Mouse (Mus musculus): ENCODE results near the gene Mex3a. TPM values are rescaled to one million over a fixed set of nuclear protein-coding genes. Genes with fewer than 3 reads are reported as not detected.

The Mex3a gene
- total RNA-seq, 2 experiments from 2014 or later = 0.39 to 0.61 TPM

DNA sequence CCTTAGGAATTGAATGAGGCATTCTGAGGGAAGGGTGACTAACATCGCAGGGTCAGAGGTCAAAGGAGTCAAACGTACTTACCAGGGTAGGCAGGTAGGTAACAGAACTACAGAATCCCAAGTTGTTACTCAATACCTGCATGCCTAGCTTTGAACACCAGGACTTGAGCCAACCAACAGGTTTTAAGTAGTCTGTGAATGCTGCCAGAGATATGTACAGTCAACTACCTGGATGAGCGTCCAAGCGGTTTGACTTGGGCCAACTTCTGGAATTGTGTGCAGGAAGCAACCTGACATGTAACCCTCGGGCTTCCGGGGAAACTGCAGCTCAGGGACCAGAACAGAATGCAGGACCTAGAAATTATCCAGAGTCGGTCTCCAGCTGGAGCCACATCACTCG is 9.2 kb upstream of the Mex3a start:
- DNase-seq (ENCODE audit: low spot score) = no peak
- intact Hi-C loops (cut with DNase I) = loop anchor here (2.0 kb wide), 1 partner anchor 116 kb away; no protein-coding TSS in a partner anchor

DNA sequence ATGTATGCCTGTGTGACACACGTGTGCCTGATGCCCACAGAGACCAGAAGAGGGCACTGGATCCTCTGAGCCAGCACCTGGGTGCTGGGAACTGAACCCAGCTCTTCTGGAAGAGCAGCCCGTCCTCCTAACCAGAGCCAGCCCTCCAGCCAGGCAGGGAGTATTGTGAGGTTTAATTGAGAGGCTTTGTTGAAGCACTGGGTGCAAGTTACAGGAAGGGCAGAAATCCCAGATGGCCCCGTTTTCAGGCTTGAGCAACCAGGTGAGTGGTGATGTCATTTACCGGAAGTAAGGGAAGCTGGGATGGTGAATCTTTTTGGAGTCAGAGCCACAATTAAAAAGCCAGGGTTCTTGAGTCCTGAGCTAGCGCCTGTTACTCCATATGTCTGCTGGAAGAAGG is 7.2 kb upstream of the Mex3a start:
- intact Hi-C loops (cut with DNase I) = no loop called here
- DNase-seq (ENCODE audit: low spot score) = no peak

DNA sequence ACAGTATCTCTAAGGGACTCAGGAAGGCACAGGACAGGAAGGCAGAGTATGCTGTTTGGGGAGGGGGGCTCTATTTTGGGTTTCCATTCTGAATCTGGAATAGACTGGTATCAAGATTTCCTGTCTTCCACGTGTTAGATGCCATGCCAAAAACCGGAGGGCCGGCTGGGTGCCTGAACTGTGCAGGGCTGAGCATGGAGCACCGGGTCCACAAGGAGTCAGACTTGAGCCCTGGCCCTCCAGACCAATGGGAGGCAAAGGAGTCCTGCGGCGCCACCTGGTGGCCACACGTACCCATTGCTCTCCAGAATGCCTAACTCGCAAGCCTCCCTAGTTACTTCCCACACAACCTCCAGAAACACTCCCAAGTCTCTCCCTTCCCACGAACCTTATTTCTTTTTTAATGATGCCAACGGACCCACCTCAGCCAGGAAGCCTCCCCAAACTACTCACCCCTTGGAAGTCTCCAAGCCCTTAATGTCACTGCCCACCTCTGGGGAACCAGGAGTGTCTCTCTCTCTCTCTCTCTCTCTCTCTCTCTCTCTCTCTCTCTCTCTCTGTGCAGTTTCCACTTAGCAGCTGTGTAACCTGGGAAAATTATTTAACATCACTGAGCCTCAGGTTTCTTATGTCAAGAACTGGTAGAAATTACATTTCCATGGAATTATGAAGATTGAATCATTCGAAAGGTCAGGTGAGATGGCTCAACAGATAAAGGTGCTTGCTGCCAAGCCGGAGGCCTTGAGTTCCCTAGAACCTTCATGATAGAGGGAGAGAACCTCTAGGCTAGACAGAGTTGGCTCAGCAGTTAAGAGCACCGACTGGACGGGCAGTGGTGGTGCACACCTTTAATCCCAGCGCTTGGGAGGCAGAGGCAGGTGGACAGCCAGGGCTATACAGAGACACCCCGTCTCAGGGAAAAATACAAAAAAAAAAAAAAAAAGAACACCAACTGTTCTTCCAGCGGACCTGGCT is 5.8 kb upstream of the Mex3a start:
- peak; percentile 78 for DNase-seq (ENCODE audit: low spot score)
- intact Hi-C loops (cut with DNase I) = no loop called here

DNA sequence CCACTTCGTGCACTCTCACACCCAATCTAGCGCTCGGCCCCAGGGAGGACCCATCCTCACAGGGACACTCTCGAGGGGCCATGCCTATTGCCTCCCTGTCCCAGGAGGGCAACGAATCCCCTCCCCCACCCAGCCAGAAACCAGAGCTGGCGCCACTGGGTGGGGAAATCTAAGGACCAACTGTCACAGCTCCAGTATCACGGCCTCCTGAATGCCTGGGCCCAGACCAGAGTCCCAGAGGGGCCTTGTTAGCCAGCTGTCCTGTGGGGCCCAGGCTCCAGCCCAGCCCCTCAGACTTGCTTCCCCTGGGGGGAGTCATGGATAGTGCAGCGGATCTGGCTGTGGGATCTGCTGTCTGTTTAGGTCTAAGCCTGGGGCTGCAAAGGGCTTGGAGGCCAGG is 4.6 kb upstream of the Mex3a start:
- intact Hi-C loops (cut with DNase I) = no loop called here
- DNase-seq (ENCODE audit: low spot score) = no peak

DNA sequence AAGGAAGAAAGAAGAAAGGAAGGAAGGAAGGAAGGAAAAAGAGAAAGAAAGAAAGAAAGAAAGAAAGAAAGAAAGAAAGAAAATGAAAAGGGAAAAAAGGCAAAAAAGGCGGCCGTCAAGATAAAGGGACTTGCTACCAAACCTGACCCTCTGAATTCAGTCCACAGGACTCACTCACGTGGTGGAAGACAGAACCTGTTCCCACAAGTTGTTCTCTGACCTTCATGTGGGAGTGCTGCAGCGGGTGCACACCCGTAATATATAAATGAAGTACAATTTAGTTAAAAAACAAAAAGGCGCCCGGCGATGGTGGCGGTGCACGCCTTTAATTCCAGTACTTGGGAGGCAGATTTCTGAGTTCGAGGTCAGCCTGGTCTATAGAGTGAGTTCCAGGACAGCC is 3.5 kb upstream of the Mex3a start:
- intact Hi-C loops (cut with DNase I) = no loop called here

DNA sequence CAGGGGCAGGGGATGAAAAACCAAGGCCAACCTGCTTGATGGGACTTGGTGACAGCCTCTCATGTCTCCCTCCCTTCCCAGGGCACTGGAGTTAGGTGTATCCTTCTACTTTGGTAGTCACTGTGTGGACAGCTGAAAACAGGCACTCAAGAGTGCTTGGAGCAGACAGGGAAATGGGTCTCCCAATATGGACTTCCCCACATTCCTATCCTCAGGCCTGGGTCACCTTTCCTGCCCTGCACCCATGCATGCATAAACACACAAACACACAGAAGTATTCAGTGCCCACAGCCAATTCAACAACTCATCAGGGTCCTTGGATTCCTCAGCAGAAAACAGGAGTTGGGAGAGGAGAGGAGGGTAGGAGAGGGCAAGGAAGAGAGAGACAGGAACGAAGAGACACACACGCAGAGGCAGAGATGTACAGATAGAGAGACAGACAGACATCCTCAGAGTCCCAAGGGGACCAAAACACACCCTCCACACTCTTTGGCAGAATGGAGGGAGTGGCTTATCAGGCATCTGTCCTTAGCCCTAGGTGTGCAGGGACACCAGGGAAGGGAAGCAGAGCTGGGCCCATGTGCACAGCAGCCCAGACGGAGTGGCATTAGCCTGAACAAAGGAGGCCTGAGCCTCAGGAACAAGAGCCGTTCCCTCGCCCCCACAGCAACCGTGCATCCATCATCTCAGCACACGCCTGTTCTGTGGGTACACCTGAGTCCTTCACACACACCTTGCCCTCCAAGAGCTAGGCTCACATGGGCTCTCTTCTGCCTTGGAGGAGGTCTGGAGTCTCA is 2.8 kb upstream of the Mex3a start:
- intact Hi-C loops (cut with DNase I) = no loop called here
- DNase-seq (ENCODE audit: low spot score) = no peak

More for the DNA sequence above, 3.5 kb upstream of the Mex3a start:
- no peak for DNase-seq (ENCODE audit: low spot score)

DNA sequence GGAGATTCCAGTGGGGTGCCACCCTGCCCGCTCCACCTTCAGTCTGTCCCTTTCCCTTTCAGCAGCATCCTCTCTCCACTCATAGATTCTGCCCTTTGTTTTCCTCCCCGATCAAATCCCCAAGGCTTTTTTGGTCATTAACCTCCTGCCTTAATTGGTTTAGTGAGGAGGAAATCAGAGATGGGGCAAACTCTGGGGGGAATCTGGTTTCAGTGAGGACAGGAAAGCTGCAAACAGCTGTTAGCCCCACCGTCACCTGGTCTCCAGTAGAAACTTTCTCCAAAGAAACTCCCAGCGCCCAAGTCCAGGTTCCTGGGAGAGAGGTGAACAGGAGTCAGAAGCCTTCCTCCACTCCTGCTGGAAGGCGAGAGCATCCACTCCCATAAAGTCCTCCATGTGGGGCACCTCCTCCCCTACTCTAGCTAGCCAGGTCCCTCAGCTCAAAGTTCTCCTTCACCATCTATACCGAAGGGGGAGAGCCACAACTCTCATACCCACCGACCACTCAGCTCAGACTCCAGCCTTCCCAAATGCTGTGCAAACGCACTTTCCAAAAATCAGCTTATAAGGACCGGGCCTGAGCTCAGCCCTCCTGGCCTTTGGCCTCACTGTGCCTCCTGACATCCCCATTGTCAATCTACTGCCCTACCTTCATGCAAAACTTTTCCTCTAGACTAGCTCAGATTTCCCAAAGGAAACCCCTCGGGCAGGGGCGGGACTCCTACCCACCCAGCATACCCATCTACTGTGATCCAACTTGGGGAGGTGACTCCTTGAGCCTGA is 1.9 kb upstream of the Mex3a start:
- DNase-seq (ENCODE audit: low spot score) = no peak
- intact Hi-C loops (cut with DNase I) = no loop called here

DNA sequence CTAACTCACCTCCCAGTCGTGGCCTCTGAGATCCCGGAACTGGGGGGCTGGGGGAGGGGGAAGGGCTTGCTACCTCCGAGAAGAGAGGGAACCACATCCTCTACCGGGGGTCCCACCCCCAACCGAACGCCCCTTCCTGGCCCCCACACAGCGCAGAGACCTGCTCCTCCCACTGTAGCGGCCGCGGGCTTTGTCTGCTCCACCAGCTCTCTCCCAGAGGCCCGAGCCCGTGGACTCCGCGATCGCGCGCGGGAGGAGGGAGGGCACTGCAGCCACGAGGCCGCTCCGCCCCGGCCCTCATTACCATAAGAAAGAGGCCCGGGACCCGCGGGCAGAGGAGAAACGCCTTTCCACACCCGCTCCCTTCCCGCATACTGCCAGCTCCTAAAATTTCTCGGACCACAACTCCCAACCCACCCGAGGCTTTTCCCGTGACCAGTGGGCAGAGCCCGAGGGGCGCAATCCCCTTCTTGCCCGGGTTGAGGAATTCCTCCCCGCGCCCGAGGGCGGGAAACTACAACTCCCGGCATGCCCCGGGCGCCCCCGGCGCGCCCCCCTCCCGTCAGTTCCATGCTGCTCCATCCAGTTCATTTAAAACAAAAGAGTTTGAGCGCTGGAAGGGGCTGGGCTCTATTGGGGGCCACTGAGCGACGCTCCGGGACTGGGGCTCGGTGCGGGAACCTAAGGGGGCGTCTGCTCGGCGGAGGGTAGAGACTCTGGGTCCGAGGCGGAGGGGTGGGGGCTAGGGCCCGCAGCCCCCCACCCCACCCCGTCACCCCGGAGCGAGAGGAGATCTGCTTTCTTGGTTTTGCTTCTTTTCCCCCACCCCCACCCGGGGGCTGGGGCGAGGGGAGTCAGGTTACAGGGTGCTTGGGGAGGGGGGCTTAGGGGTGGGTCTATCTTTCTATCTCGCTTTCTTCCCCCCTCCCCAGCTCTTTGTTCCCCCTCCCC is 572 bp upstream of the Mex3a start:
- intact Hi-C loops (cut with DNase I) = loop anchor here (2.0 kb wide), 1 partner anchor 21 kb away; the partner anchor contains the start of genes Lamtor2 and Ubqln4
- DNase-seq (ENCODE audit: low spot score) = peak; percentile 78

DNA sequence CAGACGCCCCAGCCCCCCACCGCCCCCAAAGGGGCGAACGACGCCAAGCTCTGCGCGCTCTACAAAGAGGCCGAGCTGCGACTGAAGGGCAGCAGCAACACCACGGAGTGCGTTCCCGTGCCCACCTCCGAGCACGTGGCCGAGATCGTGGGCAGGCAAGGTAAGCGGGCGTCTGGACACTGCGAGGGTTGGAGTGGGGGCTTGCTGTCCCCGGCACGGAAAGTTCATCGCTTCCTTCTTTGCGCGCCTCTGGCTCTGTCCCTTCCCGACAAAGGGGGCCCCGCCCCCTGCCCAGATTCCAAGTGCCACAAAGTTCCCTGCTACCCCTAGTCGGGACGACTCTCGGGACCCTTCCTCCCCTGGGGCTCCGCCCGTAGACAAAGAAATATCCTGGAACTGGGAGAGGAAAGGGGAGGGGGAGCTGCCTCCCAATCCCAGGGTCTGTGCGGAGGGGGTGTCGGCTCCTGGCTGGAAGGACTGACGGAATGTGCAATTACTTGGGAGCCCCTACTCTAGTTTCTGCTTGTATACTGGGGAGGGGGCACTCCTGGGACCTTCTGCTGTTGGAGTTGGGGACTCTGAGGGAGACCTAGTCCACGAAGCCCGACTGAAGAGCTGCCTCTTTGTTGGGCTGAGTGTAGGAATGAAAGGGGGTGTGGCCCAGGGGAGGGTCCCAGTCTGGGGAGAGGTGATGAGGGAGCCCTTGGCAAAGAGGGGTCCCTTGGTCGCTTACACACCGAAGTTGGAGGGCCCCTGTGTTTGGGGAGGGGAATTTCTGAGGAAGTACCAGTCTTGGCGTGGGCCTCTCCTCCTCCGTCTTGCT is 705 bp downstream of the Mex3a start:
- intact Hi-C loops (cut with DNase I) = loop anchor here (2.0 kb wide), 1 partner anchor 20 kb away; the partner anchor contains the start of genes Lamtor2 and Ubqln4
- DNase-seq (ENCODE audit: low spot score) = no peak

DNA sequence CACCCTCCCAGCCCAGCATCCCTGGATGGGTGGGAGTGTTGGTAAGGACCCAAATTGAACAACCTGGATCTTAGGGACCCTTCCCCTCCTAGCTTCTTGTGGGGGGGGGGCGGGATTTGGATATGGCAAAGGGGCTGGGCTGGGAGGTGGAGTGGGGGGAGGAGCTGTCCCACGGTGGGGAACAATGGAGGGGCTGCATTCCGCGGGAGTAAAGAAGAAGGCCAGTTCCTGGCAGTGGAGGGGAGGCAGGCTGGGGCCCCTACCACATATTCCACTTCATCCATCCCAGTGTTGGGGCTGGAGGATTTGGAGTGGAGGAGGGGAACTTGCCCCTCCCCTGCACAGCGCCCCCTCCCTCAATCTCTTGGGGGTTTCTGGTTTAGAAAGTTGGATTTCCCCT is 1.5 kb downstream of the Mex3a start:
- no peak for DNase-seq (ENCODE audit: low spot score)
- intact Hi-C loops (cut with DNase I) = loop anchor here (2.0 kb wide), 1 partner anchor 19 kb away; the partner anchor contains the start of genes Lamtor2 and Ubqln4

DNA sequence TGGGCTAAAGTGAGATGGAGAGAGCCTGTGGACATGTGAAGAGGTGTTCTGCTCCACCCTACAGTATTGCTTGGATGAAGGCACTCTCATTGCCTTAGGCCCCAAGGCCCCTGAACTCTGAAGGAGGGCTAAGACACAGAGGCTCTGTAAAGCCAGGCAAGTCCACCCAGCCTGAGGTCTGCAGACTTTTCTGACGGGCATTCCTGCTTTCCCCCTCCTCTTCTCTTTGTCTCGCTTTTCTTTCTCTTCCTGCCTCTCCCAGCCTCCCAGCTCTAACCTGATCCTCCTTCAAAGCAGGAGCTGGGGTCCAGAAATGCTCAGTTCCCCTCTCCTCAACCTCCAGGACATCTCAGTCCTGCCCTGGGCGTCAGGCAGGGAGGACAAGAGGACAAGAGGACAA is 2.8 kb downstream of the Mex3a start:
- intact Hi-C loops (cut with DNase I) = no loop called here
- no peak for DNase-seq (ENCODE audit: low spot score)

DNA sequence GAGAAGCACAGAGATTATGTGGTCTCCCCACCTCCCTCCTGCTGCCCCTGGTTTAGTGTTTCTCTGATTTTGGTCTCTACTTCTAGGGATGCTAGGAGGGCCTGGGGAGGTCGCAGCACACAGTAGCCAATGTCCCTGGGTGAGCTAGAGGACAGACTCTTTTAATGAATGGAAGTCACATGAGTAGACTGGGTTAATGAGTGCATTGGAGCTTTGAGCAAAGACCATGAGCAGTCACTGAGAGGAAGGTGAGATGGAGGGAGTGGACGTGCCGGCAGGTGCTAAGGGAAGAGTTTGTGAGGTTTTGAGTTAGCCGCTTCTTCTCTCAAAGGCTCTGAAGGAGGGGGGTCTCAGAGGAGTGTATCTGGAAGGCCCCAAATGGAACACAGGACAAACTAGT is 3.3 kb downstream of the Mex3a start:
- no peak for DNase-seq (ENCODE audit: low spot score)
- intact Hi-C loops (cut with DNase I) = no loop called here

DNA sequence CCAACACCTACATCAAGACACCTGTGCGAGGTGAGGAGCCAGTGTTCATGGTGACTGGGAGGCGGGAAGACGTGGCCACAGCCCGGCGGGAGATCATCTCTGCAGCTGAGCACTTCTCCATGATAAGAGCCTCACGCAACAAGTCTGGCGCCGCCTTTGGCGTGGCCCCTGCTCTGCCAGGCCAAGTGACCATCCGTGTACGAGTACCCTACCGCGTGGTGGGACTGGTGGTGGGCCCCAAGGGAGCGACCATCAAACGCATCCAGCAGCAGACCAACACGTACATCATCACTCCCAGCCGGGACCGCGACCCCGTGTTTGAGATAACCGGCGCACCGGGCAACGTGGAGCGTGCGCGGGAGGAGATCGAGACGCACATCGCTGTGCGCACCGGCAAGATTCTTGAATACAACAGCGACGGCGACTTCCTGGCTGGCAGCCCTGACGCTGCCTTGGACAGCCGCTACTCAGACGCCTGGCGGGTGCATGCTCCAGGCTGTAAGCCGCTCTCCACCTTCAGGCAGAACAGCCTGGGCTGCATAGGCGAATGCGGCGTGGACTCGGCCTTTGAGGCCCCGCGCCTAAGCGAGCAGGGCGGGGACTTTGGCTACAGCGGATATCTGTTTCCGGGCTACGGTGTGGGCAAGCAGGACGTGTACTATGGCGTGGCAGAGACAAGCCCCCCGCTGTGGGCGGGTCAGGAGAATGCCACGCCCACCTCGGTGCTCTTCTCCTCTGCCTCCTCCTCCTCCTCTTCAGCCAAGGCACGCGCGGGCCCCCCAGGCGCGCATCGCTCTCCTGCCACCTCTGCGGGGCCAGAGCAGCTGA is 4.1 kb downstream of the Mex3a start:
- peak; percentile 82 for DNase-seq (ENCODE audit: low spot score)
- intact Hi-C loops (cut with DNase I) = no loop called here

DNA sequence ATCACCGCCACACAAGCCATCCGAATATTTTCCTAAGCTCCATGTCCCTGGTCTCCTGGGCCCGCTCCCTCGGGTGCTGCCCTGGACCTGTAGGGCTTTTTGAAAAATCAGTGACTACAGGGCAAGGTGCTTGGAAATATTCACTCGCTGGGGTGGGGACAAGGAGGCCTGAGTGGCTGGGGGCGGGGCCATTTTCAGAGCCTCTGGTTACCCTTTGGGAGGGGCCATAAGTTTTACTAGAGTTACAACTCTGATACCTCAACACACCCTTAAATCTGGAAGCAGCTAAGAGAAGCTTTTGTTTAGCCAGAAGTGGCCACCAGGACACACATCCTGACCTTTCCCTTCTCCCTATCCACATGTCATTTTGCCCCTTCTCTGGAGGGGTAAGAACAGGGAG is 5.0 kb downstream of the Mex3a start:
- intact Hi-C loops (cut with DNase I) = no loop called here
- no peak for DNase-seq (ENCODE audit: low spot score)

DNA sequence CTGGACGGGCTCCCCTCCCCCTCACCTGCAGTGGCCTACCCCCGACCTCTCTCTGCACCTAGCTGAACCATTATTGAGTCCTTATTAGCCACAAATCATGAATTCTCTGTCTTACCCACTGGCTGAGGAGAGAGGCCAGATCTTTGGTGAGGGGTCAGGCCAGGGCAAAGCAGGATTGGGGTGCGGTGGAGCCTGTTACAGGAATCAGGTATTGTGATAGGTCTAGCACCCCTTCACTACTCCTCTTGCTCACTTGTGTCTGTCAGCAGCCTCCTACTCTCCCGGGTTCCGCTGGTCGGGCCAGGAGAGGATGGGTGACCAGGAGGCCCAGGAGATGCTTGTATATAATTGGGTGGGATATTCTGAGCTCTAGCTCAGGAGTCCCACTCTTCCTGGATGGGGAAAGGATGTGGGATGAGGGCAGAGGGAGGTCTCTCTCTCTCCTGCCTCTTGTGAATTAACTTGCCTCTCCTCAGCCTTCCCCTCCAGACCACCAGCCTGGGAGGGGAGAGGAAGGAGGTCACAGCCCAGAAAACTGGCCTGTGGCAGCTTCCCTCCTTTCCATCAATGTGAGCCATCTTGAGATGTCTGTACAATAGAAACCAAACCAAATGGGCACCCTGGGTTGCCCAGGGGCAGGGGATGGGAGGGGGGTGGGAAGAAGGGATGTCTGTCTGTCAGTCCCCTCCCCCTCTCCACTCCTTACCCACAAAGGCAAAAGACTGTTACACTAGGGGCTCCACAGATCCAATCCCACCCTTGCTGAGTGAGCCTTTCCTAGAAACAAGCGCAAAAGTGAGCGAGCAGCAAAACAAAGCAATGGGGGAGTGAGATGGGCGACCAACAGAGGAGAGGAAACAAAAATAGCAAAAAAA is 6.3 kb downstream of the Mex3a start:
- intact Hi-C loops (cut with DNase I) = no loop called here

DNA sequence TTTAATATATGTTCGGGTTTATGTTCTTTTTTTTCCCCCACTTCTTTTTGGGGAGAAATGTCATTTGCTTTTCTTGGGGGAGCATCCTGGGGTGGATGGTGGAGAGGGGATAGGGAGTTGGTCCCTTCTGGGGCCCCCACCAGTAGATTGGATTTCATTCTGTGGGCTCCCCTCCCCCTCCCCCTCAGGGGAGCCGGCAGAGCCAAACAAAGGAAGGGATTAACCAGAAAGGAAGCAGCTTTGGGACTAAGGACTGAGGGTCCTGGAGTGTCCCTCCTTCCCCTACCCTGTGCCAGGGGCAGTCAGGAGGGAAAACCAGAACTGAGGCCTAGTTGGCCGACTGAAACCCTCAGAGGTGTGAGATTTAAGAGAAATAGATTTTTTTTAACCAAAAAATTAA is 7.2 kb downstream of the Mex3a start:
- intact Hi-C loops (cut with DNase I) = no loop called here
- no peak for DNase-seq (ENCODE audit: low spot score)

More for the DNA sequence above, 6.3 kb downstream of the Mex3a start:
- DNase-seq (ENCODE audit: low spot score) = no peak
